Mouse (Mus musculus) erythroblast, embryonic 14.5 days (primary cell): ENCODE data around the gene Utp3.

Experiments used
- GATA1 ChIP-seq: IDR thresholded peaks from 2 replicates; pipeline ENCODE4 v1.6.1; 2012; ENCODE audit warnings: low read length, inconsistent platforms, mixed read lengths
- TAL1 ChIP-seq: IDR thresholded peaks from 3 replicates; pipeline ENCODE4 v1.6.1; 2012; ENCODE audit warnings: low read length, inconsistent platforms, mixed read lengths

DNA sequence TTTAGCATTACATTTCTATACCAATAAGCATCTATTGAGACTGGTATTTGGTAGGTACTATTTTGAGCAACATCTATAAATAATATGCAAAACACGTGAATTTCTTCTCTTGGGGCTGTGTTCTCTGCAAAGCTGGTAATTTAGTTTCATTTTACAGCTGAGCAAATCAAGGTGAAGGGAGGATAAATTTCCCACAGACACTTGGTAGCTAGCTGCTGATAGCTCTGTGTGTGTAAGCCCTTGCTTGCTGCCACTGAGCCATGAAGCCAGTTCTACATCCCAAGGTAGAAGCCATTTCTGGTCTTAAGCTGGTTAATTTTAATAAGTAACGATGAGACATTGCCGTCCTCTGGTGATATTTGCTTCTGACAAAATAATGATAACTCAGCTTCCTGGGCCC, 20.6 kb downstream of the Utp3 start:
- TF ChIP-seq GATA1 (no peak), TAL1 (no peak)
